Mouse (Mus musculus) CH12.LX (cell line): ENCODE results near the gene Cxcr1. TPM values are rescaled to one million over a fixed set of nuclear protein-coding genes. Genes with fewer than 3 reads are reported as not detected.

Experiments
- DNase-seq: peaks from one replicate; pipeline ENCODE4 v3.0.0-alpha.2; 2013; ENCODE audit errors: extremely low read depth
- H3K27ac ChIP-seq: 2 replicates; pipeline ENCODE4 v1.5.1; 2012; ENCODE audit warnings: low read depth, mild to moderate bottlenecking, control low read depth, moderate library complexity; ENCODE audit not compliant: insufficient read depth
- H3K27me3 ChIP-seq: replicated peaks from 2 replicates; pipeline ENCODE3; 2012; ENCODE audit warnings: inconsistent platforms
- H3K36me3 ChIP-seq, 2 experiments: replicated peaks in 1 of 2; 2 replicates each; pipeline versions ENCODE3 to v1.6.1; 2012; ENCODE audit warnings: inconsistent platforms in 1 of 2, low read length in 1 of 2, mild to moderate bottlenecking in 1 of 2, mixed read lengths in 1 of 2, moderate library complexity in 1 of 2; ENCODE audit not compliant: control insufficient read depth in 1 of 2, insufficient read depth in 1 of 2
- H3K4me1 ChIP-seq, 2 experiments: 2 replicates each; pipeline ENCODE4 v1.6.1; 2012; ENCODE audit warnings: inconsistent platforms in 1 of 2, moderate library complexity in 1 of 2; ENCODE audit not compliant: insufficient read depth in 2 of 2, control insufficient read depth in 1 of 2
- H3K4me2 ChIP-seq: 2 replicates; pipeline ENCODE4 v1.6.1; 2012; ENCODE audit warnings: low read depth, mild to moderate bottlenecking, control low read depth; ENCODE audit not compliant: poor library complexity, insufficient read depth, severe bottlenecking
- H3K4me3 ChIP-seq, 3 experiments: fragments of 150-350 bp in 1 of 3; sonication (generic) in 1 of 3; replicated peaks in 1 of 3; 2 replicates each; pipeline versions ENCODE3 to v1.5.1; 2011 to 2012; ENCODE audit warnings: low read depth in 2 of 3, low read length in 2 of 3, mild to moderate bottlenecking in 2 of 3, moderate library complexity in 2 of 3, control low read depth in 1 of 3, improper control_type of control experiment in 1 of 3, inconsistent platforms in 1 of 3, mixed read lengths in 1 of 3; ENCODE audit not compliant: poor library complexity in 1 of 3
- H3K79me2 ChIP-seq: replicated peaks from 2 replicates; pipeline ENCODE4 v1.6.1; 2012; ENCODE audit warnings: mild to moderate bottlenecking, moderate library complexity; ENCODE audit not compliant: control insufficient read depth, poor library complexity, insufficient read depth, severe bottlenecking; ENCODE audit errors: extremely low read depth
- H3K9ac ChIP-seq: 2 replicates; pipeline ENCODE4 v1.6.1; 2012; ENCODE audit warnings: low read depth, mild to moderate bottlenecking, control low read depth, moderate library complexity; ENCODE audit not compliant: insufficient read depth
- H3K9me3 ChIP-seq: replicated peaks from 2 replicates; pipeline ENCODE3; 2012; ENCODE audit warnings: low read length, inconsistent platforms, mixed read lengths
- BHLHE40 ChIP-seq: IDR thresholded peaks from 2 replicates; pipeline ENCODE4 v1.6.1; 2011; ENCODE audit warnings: mild to moderate bottlenecking, low read depth, low read length, improper control_type of control experiment
- CHD1 ChIP-seq: IDR thresholded peaks from 2 replicates; pipeline ENCODE4 v1.6.1; 2012; ENCODE audit warnings: low read depth, low read length, improper control_type of control experiment, inconsistent platforms
- CHD2 ChIP-seq: IDR thresholded peaks from 2 replicates; pipeline ENCODE4 v1.6.1; 2011; ENCODE audit warnings: low read length, improper control_type of control experiment
- CTCF ChIP-seq, 2 experiments: IDR thresholded peaks in 1 of 2; conservative IDR thresholded peaks in 1 of 2; 2 replicates each; pipeline ENCODE4 v1.5.1; 2011 to 2012; ENCODE audit warnings: low read depth in 2 of 2, low read length in 2 of 2, improper control_type of control experiment in 1 of 2, inconsistent platforms in 1 of 2, mild to moderate bottlenecking in 1 of 2, moderate library complexity in 1 of 2
- E2F4 ChIP-seq: IDR thresholded peaks from 2 replicates; pipeline ENCODE4 v1.6.1; 2011; ENCODE audit warnings: low read depth, low read length, improper control_type of control experiment; ENCODE audit not compliant: insufficient replicate concordance
- ELF1 ChIP-seq: IDR thresholded peaks from 2 replicates; pipeline ENCODE4 v1.6.1; 2014; ENCODE audit warnings: low read depth, mild to moderate bottlenecking, inconsistent platforms, low read length, improper control_type of control experiment
- EP300 ChIP-seq: IDR thresholded peaks from 2 replicates; pipeline ENCODE4 v1.6.1; 2011; ENCODE audit warnings: low read length, improper control_type of control experiment
- ETS1 ChIP-seq: conservative IDR thresholded peaks from 2 replicates; pipeline ENCODE4 v1.6.1; 2012; ENCODE audit warnings: low read depth, mild to moderate bottlenecking, inconsistent platforms, low read length, improper control_type of control experiment, moderate library complexity
- GABPA ChIP-seq: IDR thresholded peaks from 2 replicates; pipeline ENCODE4 v1.6.1; 2012; ENCODE audit warnings: low read depth, low read length, improper control_type of control experiment, inconsistent platforms; ENCODE audit not compliant: insufficient replicate concordance
- HCFC1 ChIP-seq: IDR thresholded peaks from 2 replicates; pipeline ENCODE4 v1.6.1; 2012; ENCODE audit warnings: low read depth, mild to moderate bottlenecking, inconsistent platforms, low read length, improper control_type of control experiment
- IRF4 ChIP-seq: IDR thresholded peaks from 2 replicates; pipeline ENCODE4 v1.6.1; 2014; ENCODE audit warnings: low read depth, mild to moderate bottlenecking, inconsistent platforms, low read length, improper control_type of control experiment
- JUN ChIP-seq: IDR thresholded peaks from 2 replicates; pipeline ENCODE4 v1.6.1; 2011; ENCODE audit warnings: low read depth, mild to moderate bottlenecking, low read length, improper control_type of control experiment, moderate library complexity; ENCODE audit not compliant: insufficient read depth
- JUND ChIP-seq: conservative IDR thresholded peaks from 2 replicates; pipeline ENCODE4 v1.6.1; 2011; ENCODE audit warnings: low read depth, low read length, improper control_type of control experiment
- KAT2A ChIP-seq: IDR thresholded peaks from 2 replicates; pipeline ENCODE4 v1.6.1; 2012; ENCODE audit warnings: low read length, improper control_type of control experiment, inconsistent platforms; ENCODE audit not compliant: insufficient replicate concordance
- MAFK ChIP-seq: IDR thresholded peaks from 2 replicates; pipeline ENCODE4 v1.6.1; 2011; ENCODE audit warnings: low read length, improper control_type of control experiment; ENCODE audit not compliant: insufficient replicate concordance
- MAX ChIP-seq: IDR thresholded peaks from 2 replicates; pipeline ENCODE4 v1.6.1; 2011; ENCODE audit warnings: low read length, improper control_type of control experiment
- MAZ ChIP-seq: IDR thresholded peaks from 2 replicates; pipeline ENCODE4 v1.6.1; 2012; ENCODE audit warnings: low read depth, mild to moderate bottlenecking, inconsistent platforms, low read length, improper control_type of control experiment, moderate library complexity
- MEF2A ChIP-seq: IDR thresholded peaks from 2 replicates; pipeline ENCODE4 v1.6.1; 2014; ENCODE audit warnings: low read depth, mild to moderate bottlenecking, inconsistent platforms, low read length, improper control_type of control experiment, borderline replicate concordance
- MXI1 ChIP-seq: IDR thresholded peaks from 2 replicates; pipeline ENCODE4 v1.6.1; 2011; ENCODE audit warnings: mild to moderate bottlenecking, low read depth, low read length, improper control_type of control experiment
- MYC ChIP-seq: IDR thresholded peaks from 2 replicates; pipeline ENCODE4 v1.6.1; 2011; ENCODE audit warnings: low read depth, mild to moderate bottlenecking, improper control_type of control experiment, low read length
- NELFE ChIP-seq: IDR thresholded peaks from 2 replicates; pipeline ENCODE4 v1.6.1; 2011; ENCODE audit warnings: low read depth, low read length, improper control_type of control experiment
- NRF1 ChIP-seq: IDR thresholded peaks from 2 replicates; pipeline ENCODE4 v1.6.1; 2014; ENCODE audit warnings: low read depth, mild to moderate bottlenecking, inconsistent platforms, low read length, improper control_type of control experiment, moderate library complexity
- PAX5 ChIP-seq: IDR thresholded peaks from 2 replicates; pipeline ENCODE4 v1.6.1; 2012; ENCODE audit warnings: low read length, inconsistent platforms, mixed read lengths
- POLR2A ChIP-seq: IDR thresholded peaks from 2 replicates; pipeline ENCODE4 v1.6.1; 2011; ENCODE audit warnings: low read depth, mild to moderate bottlenecking, improper control_type of control experiment, low read length
- POLR2AphosphoS2 ChIP-seq: IDR thresholded peaks from 2 replicates; pipeline ENCODE4 v1.6.1; 2011; ENCODE audit warnings: low read depth, low read length, improper control_type of control experiment
- RAD21 ChIP-seq: IDR thresholded peaks from 2 replicates; pipeline ENCODE4 v1.6.1; 2011; ENCODE audit warnings: low read depth, mild to moderate bottlenecking, low read length, improper control_type of control experiment, moderate library complexity
- RCOR1 ChIP-seq: conservative IDR thresholded peaks from 2 replicates; pipeline ENCODE4 v1.6.1; 2012; ENCODE audit warnings: low read depth, mild to moderate bottlenecking, inconsistent platforms, low read length, improper control_type of control experiment
- SIN3A ChIP-seq: IDR thresholded peaks from 2 replicates; pipeline ENCODE4 v1.6.1; 2012; ENCODE audit warnings: low read length, improper control_type of control experiment, inconsistent platforms
- SMC3 ChIP-seq: IDR thresholded peaks from 2 replicates; pipeline ENCODE4 v1.6.1; 2011; ENCODE audit warnings: low read depth, low read length, improper control_type of control experiment
- TBP ChIP-seq: conservative IDR thresholded peaks from 2 replicates; pipeline ENCODE4 v1.6.1; 2011; ENCODE audit warnings: low read depth, low read length, improper control_type of control experiment
- TCF12 ChIP-seq: IDR thresholded peaks from 2 replicates; pipeline ENCODE4 v1.6.1; 2014; ENCODE audit warnings: low read depth, mild to moderate bottlenecking, inconsistent platforms, low read length, improper control_type of control experiment
- UBTF ChIP-seq: IDR thresholded peaks from 2 replicates; pipeline ENCODE4 v1.6.1; 2012; ENCODE audit warnings: low read depth, mild to moderate bottlenecking, inconsistent platforms, low read length, improper control_type of control experiment, moderate library complexity
- USF1 ChIP-seq: IDR thresholded peaks from 2 replicates; pipeline ENCODE4 v1.6.1; 2014; ENCODE audit warnings: low read depth, mild to moderate bottlenecking, inconsistent platforms, low read length, improper control_type of control experiment
- USF2 ChIP-seq: conservative IDR thresholded peaks from 2 replicates; pipeline ENCODE4 v1.6.1; 2011; ENCODE audit warnings: low read depth, low read length, improper control_type of control experiment
- ZC3H11A ChIP-seq: IDR thresholded peaks from 2 replicates; pipeline ENCODE4 v1.6.1; 2012; ENCODE audit warnings: low read depth, mild to moderate bottlenecking, inconsistent platforms, low read length, improper control_type of control experiment
- ZKSCAN1 ChIP-seq: IDR thresholded peaks from 2 replicates; pipeline ENCODE4 v1.6.1; 2012; ENCODE audit warnings: low read depth, inconsistent platforms, low read length, improper control_type of control experiment, borderline replicate concordance
- ZMIZ1 ChIP-seq: IDR thresholded peaks from 2 replicates; pipeline ENCODE4 v1.6.1; 2012; ENCODE audit warnings: low read depth, mild to moderate bottlenecking, inconsistent platforms, low read length, improper control_type of control experiment
- ZNF384 ChIP-seq: IDR thresholded peaks from 2 replicates; pipeline ENCODE4 v1.6.1; 2012; ENCODE audit warnings: low read depth, low read length, improper control_type of control experiment, inconsistent platforms
- dilution Hi-C: fragments of 300-500 bp; cut with MboI; formaldehyde crosslinking; loops from 2 replicates; pipeline ENCODE4 v1.14.3; 2020; ENCODE audit warnings: low sequenced_read_pairs; ENCODE audit not compliant: extremely low pct_unique_long_range_greater_than_20kb, extremely low pct_ligation_motif_present
- in situ Hi-C: fragments of 300-500 bp; cut with MboI; formaldehyde crosslinking; loops from 3 replicates; pipeline ENCODE4 v1.14.3; 2019; ENCODE audit warnings: low sequenced_read_pairs, low pct_ligation_motif_present, low pct_unique_long_range_greater_than_20kb, mixed read lengths
- polyA plus RNA-seq: library from polyadenylated mRNA; unstranded; fragments of >175 nt; gene quantifications from 2 replicates; pipeline ENCODE4 v1.2.1, GENCODE M21; 2012; ENCODE audit warnings: low read depth; ENCODE audit not compliant: insufficient read length
- total RNA-seq, 2 experiments: library from RNA; depleted of rRNA; stranded (reverse); fragments of 300-350 nt in 1 of 2; fragments of >200 nt in 1 of 2; gene quantifications; 2 replicates each; pipeline ENCODE4 v1.2.3; 2012 to 2014

The Cxcr1 gene
- total and polyA plus RNA-seq, 3 experiments = not detected

- H3K27me3 ChIP-seq = no peaks in the 10 kb centered on the region
- peaks cover 4 to 19% of the 10 kb centered on the region in 2 experiments; a peak in 3 of 4 replicates for H3K4me1 ChIP-seq
- H3K9me3 ChIP-seq = no peaks in the 10 kb centered on the region
- H3K4me3 ChIP-seq = peak within 1 kb of the TSS; percentile 63 to 97 (median 94)
- peaks cover 45% of the 10 kb centered on the region for H3K79me2 ChIP-seq
- dilution Hi-C loops (no loop called here), in situ Hi-C loops (no loop called here)
- no peak for TF ChIP-seq POLR2AphosphoS2
- 0 out of 2 replicates have a peak, but pooled peaks have one; percentile 29 for TF ChIP-seq MAX
- peak; percentile 35; the same call in 1 of the 2 replicates for TF ChIP-seq MYC
- TF ChIP-seq JUND = no peak
- peak; percentile 86 for TF ChIP-seq ZMIZ1
- no peak for TF ChIP-seq UBTF
- peak; percentile 99 for TF ChIP-seq NRF1
- no peak for TF ChIP-seq MAZ
- TF ChIP-seq POLR2A = peak; percentile 89
- TF ChIP-seq ZC3H11A = no peak
- TF ChIP-seq CHD1 = 0 out of 2 replicates have a peak, but pooled peaks have one; percentile 48
- TF ChIP-seq ZKSCAN1 = no peak
- TF ChIP-seq BHLHE40 = peak; percentile 65
- no peak for TF ChIP-seq USF2
- TF ChIP-seq E2F4 = no peak
- TF ChIP-seq PAX5 = no peak
- peak; percentile 96 for TF ChIP-seq ELF1
- no peak for TF ChIP-seq RCOR1
- TF ChIP-seq TCF12 = peak; percentile 91
- no peak for TF ChIP-seq USF1
- no peak for TF ChIP-seq KAT2A
- no peak for TF ChIP-seq MAFK
- no peak; the same call in none of the 2 replicates for TF ChIP-seq SIN3A
- TF ChIP-seq RAD21 = no peak
- no peak for TF ChIP-seq ZNF384
- peak; percentile 75 for TF ChIP-seq HCFC1
- TF ChIP-seq ETS1 = no peak
- TF ChIP-seq CTCF (conservative IDR thresholded peaks at IDR 0.05 in 1 of 2, IDR thresholded peaks at IDR 0.05 in 1 of 2; ENCODE audit: low read depth in 2 of 2, low read length in 2 of 2) = no peak
- TF ChIP-seq EP300 = no peak
- no peak for TF ChIP-seq GABPA
- no peak for TF ChIP-seq CHD2
- TF ChIP-seq JUN = no peak
- peak; percentile 55; the same call in 1 of the 2 replicates for TF ChIP-seq IRF4
- TF ChIP-seq NELFE = peak; percentile 94
- TF ChIP-seq MXI1 = no peak
- TF ChIP-seq MEF2A = peak; percentile 45; the same call in 1 of the 2 replicates
- no peak for TF ChIP-seq TBP
- no peak for TF ChIP-seq SMC3
- peak; percentile 92 for DNase-seq
- H3K9ac ChIP-seq = peak within 1 kb of the TSS; percentile 92
- H3K36me3 ChIP-seq = peaks cover 1 to 17% of the 10 kb centered on the region in 2 experiments
- H3K27ac ChIP-seq = peak within 1 kb of the TSS; percentile 78
- H3K4me2 ChIP-seq = peak within 1 kb of the TSS; percentile 85
These were observed 41.6 kb upstream of the Cxcr1 start, which contains the start of gene Arpc2 for GRCm38 (mm10) chr1:74235938-74236589. Gene Arpc2 (plus strand): TSS chr1:74236084.
